Mouse (Mus musculus): ENCODE data around the gene Tmc5. TPM values are rescaled to one million over a fixed set of nuclear protein-coding genes. Genes with fewer than 3 reads are reported as not detected.

The Tmc5 gene
- polyA plus RNA-seq (2017; shearing (Covaris generic)) = not detected

DNA sequence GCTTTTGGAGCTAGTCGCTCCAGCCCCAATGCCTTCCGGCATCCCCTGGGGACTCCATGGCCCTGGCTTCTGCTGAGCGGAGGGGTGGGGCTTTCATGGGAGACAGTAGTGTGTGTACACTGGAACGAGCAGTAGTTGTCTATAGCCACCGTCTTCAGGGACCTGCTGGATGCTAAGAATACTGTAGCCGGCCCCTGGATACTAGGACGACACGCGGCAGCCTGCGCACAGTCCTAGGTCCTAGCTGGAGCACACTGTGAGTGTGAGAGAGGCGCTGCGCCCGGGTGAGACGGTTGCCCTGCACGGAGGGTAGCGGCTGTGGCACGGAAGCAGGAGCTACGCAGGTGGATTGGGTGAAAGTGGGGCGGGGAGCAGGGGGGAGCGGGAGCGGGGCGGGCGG is at the start of gene Tmc5:
TSS of gene Tmc5 (plus strand) at position 97 of the 400 bp plus-strand sequence.

DNA sequence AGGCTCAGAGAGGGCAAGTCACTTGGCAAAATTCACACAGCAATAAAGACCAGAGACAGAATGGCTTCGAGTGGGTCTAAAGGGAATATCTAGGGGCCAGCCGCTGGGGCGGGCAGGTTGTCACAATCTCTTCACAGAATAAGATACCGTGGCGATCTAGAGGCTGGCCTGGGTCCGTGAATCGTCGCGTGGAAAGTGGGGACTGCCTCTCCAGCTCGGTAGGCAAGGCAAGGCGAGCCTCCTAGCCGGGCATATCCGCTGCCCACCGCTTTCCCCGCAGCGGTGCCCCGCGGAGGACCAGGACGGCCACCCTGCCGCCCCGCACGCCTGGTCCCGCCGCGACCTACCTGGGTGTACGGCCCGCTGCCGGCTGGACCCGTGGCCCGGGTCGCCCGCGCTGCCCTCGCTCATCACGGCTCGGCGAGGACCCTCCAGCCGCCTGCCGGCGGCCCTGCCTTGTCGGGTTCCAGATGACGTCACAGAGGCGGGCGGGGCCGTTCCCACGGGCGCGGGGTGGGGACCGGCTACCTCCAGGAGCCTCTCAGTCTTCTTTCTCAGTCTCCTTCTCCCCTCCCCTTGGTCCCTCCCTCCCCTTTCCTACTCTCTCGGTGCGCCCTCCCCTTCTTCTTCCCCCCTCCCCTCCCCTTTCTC is 12.7 kb upstream of the Tmc5 start, which contains the start of gene Tmc7:
TSS of gene Tmc7 (minus strand) at position 480 of the 651 bp plus-strand sequence.

DNA sequence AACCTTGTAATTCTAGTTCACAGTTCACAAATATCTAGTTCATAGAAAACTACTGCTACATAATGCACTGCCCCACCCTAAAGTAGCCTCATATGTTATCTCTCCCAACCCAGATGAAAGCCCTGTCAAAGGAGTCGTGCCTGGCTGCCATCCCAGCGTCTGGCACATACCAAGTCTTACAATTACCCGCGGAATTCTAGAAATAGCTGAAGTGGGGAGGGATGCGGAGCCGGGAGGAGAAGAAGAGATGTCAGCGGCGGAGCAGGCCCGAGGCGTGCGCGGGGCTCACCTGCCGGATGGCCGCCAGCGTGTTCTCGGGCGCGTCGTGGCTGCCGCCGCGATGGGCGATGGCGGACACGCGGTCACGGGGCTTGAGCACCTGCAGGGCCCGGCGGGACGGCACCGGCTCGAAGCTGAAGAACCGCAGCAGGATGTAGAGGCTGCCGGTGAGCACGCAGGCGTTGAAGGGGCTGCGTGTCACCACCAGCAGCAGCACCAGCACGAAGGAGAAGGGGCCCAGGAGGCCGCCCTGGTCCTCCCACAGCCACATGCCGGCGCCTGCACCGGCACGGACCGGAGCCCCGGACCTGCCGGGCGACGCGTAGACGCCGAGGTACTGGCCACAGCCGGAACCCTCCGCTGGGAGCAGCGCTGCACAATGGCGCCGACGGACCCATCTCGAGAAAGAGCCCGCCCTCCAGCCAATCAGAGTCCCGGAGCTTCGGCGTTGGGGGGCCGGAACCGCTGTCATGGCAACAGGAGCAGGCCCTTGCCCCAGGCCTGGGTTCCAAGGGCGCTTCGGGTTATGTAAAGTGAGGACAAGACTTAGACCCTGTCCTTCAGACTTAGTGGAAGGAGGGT is 108.2 kb downstream of the Tmc5 start, which contains the start of gene Gde1:
TSS of gene Gde1 (minus strand) at position 678 of the 861 bp plus-strand sequence.

DNA sequence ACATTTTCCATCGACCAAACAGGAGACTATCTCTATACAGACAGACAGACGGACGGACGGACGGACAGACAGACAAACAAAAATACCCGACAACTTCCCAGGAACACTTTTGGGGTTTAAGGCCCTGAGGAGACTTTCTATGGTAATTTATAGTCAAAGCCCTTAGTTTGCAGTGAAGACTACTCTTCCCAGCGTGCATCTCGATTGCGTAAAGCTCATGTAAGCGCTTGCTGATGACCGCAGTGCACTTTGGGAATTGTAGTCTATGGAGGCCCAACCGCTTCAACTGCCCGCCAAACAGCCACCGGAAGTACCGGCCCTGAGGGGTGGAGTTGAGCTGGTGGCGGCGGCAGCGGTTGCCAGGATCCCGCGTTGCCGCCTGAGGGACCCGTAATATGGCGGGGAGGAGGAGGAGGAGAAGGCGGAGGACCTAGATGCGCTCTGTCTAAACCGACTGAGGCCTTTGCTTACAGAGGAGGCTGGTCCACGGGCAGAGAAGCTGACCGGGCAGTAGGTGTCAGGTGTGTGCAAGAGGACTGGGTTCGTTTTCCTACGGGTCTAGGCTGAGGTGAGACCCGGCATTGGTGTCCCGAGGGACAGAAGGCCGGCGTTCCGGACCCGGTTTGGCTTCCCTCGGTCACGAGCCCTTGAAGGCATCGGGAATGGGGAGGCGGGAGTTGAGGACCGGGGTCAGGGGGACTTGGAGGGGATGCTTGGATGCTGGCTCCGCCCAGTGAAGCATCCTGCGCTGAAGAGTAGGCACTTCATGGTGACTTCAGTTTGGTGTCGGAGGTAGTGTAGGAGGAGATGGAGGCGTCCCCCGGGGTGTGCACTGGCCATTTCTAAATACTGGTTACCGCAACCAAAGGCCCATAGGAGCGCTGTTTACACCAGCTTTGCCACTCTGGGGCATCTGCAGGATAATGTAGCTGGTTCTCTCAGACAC is 115.4 kb downstream of the Tmc5 start, which contains the start of gene Ccp110:
TSS of gene Ccp110 (plus strand) at position 325 of the 946 bp plus-strand sequence.

Other genes starting within 250 kb of the Tmc5 start
- not detected for gene Syt17, start 149.1 kb upstream of the Tmc5 start, polyA plus RNA-seq (2017; shearing (Covaris generic))
- 0.05 TPM for gene Itpripl2, start 105.3 kb upstream of the Tmc5 start, polyA plus RNA-seq (2017; shearing (Covaris generic))
- gene Coq7, start 63.9 kb upstream of the Tmc5 start, polyA plus RNA-seq (2017; shearing (Covaris generic)) = 13.0 TPM
- gene Tmc7, start 12.6 kb upstream of the Tmc5 start, polyA plus RNA-seq (2017; shearing (Covaris generic)) = not detected
- gene Gde1, start 108.5 kb downstream of the Tmc5 start, polyA plus RNA-seq (2017; shearing (Covaris generic)) = 35.7 TPM
- 4.0 TPM for gene Ccp110, start 115.3 kb downstream of the Tmc5 start, polyA plus RNA-seq (2017; shearing (Covaris generic))
- 76.0 TPM for gene Vps35l, start 142.9 kb downstream of the Tmc5 start, polyA plus RNA-seq (2017; shearing (Covaris generic))

Measured in naive thymus-derived CD4-positive, alpha-beta T cell, adult 5 months (primary cell).